10 mouse cellular contexts compared by ENCODE assay signal in the genomic region with DNA sequence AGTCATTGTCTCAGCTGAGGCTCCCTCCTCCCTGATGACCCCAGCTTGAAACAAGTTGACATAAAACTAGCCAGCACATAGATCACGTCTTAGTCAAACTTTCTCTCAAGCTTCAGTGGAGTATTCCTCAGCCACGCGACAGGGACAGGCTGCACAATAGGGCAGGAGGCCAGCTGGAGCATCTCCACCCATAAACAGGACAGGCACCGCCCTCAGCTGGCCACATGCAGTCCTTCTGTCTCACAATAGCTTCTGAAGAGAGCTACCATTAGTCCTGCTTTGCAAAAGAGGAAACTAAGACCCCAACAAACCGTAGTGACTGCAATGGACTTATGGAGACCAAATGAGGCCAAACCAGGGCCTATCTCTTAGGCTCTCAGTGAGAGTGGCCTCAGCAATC. TPM values are rescaled to one million over a fixed set of nuclear protein-coding genes. Genes with fewer than 3 reads are reported as not detected.
DNase-seq lines count a peak whose midpoint lies in the region; ATAC-seq lines count a peak whose summit lies in the region.
"Had no signal": no experiment of that assay in that cellular context is flagged by ENCODE, and none has a peak within 500 bp of the region (broad histone marks: within the 10 kb centered on the region; RNA-seq: fewer than 3 reads in every experiment).

No protein-coding gene starts in this region.

- no peak overlapping the region for H3K4me3 ChIP-seq in heart, embryonic 11.5 days (ENCODE audit: low read depth, low read length)
- H3K4me3 ChIP-seq: embryonic facial prominence, embryonic 12.5 days had no signal

- ATAC-seq in heart, embryonic 11.5 days (replicated peaks; ENCODE audit: insufficient number of reproducible peaks, low FRiP score, low TSS enrichment) = no peak

- H3K27ac ChIP-seq in heart, embryonic 11.5 days (ENCODE audit: low read depth, low read length) = no peak overlapping the region
- H3K27ac ChIP-seq: embryonic facial prominence, embryonic 12.5 days had no signal

- H3K36me3 ChIP-seq in heart, embryonic 11.5 days (ENCODE audit: control insufficient read depth, insufficient read depth, low read length) = no peaks in the 10 kb centered on the region
- H3K36me3 ChIP-seq: embryonic facial prominence, embryonic 12.5 days had no signal

- no peak overlapping the region for H3K9ac ChIP-seq in heart, embryonic 11.5 days (ENCODE audit: low read depth, low read length)
- H3K9ac ChIP-seq: embryonic facial prominence, embryonic 12.5 days had no signal

- H3K27me3 ChIP-seq in heart, embryonic 11.5 days (ENCODE audit: control insufficient read depth, insufficient read depth, low read length) = no peaks in the 10 kb centered on the region
- H3K27me3 ChIP-seq: embryonic facial prominence, embryonic 12.5 days had no signal

- no peaks in the 10 kb centered on the region for H3K9me3 ChIP-seq in heart, embryonic 11.5 days (replicated peaks; ENCODE audit: control insufficient read depth, low read length)
- H3K9me3 ChIP-seq: embryonic facial prominence, embryonic 12.5 days had no signal

- 69% methylated on average over 5 of the region's 5 CpGs for WGBS in heart, embryonic 11.5 days (ENCODE audit: insufficient replicate concordance)

- no peak overlapping the region for H3K4me2 ChIP-seq in heart, embryonic 11.5 days
- H3K4me2 ChIP-seq: embryonic facial prominence, embryonic 12.5 days had no signal

- DNase-seq in heart, adult 11 months = peak; percentile 97
- DNase-seq in 3T3-L1 (ENCODE audit: low read depth, low spot score) = peak; percentile 32
- DNase-seq in cerebellum, postnatal 14 days = peak; percentile 64 to 80
- DNase-seq in kidney, postnatal 10 days = peak; percentile 82
- DNase-seq in skeletal muscle tissue, adult 2 months (ENCODE audit: low read depth, low spot score) = peak; percentile 46
- DNase-seq in c-Kit-positive CD71-positive TER-119-positive erythroid progenitor cells, embryonic 14.5 days (ENCODE audit: low spot score) = no peak
- no peak for DNase-seq in layer of hippocampus, postnatal 25 days (ENCODE audit: extremely low spot score in 1 of 2, low spot score in 1 of 2)

- no peaks in the 10 kb centered on the region for H3K4me1 ChIP-seq in heart, embryonic 11.5 days (ENCODE audit: control insufficient read depth, insufficient read depth, low read length)
- H3K4me1 ChIP-seq: embryonic facial prominence, embryonic 12.5 days had no signal

RNA-seq across cellular contexts. Expression of gene Treh, which starts 27.6 kb away (rescaled TPM):
- not detected in 2 replicates for polyA plus RNA-seq in heart, embryonic 11.5 days (2014; fragmentation: Nextera tagmentation; extraction: Ambion mirVana)
- not detected for total RNA-seq in layer of hippocampus, postnatal 25 days (2021)
- polyA plus RNA-seq: embryonic facial prominence, embryonic 12.5 days; limb, embryonic 11.5 days had no signal

RNA-seq across cellular contexts. Expression of gene Ddx6, which starts 40.8 kb away (rescaled TPM):
- 7.7 and 15.0 TPM in 2 replicates for polyA plus RNA-seq in heart, embryonic 11.5 days (2014; fragmentation: Nextera tagmentation; extraction: Ambion mirVana)
- 100 to 1,000 TPM; 117 to 126 TPM for total RNA-seq in layer of hippocampus, postnatal 25 days (2021)

Comparison
In these comparisons a context has a peak if more than half of its experiments do, and no peak if none do; other contexts are left out.
1. DNase-seq: peak in heart, adult 11 months (single experiment), 3T3-L1 (single experiment), cerebellum, postnatal 14 days (2 of 2), kidney, postnatal 10 days (single experiment) and skeletal muscle tissue, adult 2 months (single experiment); none in c-Kit-positive CD71-positive TER-119-positive erythroid progenitor cells, embryonic 14.5 days (single experiment) and layer of hippocampus, postnatal 25 days (0 of 2).